Mouse (Mus musculus) liver (tissue): ENCODE measurements around the gene Tmco3.

ENCODE experiments used
- DNase-seq: peaks from one replicate; pipeline ENCODE4 v3.0.0-alpha.2; 2020; ENCODE audit warnings: mixed read lengths

Tmco3 gene

DNA sequence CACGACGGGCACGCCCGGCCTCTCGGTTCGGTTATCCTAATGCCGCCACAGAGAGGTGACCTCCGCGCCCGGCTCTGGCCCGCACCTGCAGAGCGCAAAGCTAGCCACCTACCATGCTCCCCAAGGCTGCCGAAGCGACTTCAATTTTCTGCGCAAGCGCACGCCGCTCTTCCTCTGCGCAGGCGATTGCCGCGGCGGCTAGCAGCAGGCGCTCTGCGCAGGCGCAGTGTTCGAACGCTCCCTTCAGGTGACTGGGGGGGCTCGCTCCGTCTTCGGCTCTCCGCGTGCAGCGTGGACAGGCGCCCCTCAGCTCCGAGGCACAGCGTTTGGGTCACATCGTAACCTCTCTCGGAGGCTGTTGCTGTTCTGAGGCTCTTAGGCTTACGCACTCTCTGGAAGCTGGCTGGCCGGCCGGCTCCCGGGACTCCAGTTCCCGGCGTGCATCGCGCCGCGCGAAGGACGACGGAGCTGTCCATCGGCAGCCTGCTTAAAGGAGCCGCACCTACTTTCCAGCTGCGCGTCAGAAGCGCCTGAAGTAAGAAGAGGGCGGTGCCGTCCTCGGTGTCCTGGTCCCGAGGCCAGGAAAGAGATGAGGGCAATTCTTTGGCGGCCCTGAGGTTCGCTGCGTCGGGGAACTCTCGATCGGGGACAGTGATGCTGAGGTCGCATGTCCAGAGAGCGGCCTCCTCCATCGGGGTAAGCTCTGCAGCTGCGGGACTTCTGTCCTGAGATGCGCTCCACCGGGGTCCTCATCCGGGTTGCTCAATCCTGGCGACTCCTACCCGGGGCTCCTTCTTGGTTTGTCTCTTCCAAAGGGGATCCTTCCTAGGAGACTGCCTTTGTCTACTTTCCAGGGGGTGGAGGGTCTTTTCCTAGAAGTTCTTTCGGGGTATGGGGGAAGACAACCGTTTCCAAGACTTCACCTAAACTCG is at the start of gene Tmco3, which contains the start of gene Dcun1d2:
TSS of gene Tmco3 (plus strand) at position 499 of the 932 bp plus-strand sequence.
TSS of gene Dcun1d2 (minus strand) at position 440 of the 932 bp plus-strand sequence.
- DNase-seq: peak; percentile 96

DNA sequence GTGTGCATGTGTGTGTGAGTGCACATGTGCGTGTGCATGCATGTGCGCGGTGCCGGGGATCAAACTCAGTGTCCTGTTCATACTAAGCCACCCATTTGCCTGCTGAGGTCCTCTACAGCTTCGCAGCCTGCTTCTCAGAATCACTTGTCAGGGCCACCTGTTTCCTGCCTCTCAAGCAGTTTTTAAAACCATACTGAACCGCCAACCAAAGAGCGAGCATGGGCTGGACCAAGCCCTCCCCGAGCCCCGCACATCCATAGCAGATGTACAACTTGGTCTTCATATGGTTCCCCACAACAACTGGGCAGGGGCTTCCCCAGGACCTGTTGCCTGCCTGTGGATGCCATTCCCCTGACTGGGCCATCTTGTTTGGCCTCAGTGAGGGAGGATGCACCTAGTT is 47.9 kb upstream of the Tmco3 start:
- DNase-seq: no peak

DNA sequence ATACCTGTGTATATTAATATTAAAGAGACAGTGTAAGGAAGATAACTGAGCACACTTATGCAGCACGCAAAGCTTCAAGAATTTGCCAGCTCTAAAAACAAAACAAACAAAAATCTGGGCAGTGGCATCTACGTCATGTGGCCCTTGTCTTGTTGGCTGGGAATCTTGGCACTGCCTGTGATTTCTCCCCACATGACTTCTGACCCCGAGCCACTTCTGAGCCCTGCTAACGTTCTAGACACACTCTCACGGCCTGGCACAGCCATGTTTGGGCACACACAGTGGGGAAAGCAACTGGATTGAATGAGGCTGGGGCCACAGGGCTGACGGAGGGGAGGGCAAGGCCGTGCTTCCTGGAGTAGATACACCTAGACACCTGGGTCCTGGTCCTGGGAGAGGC is 47.3 kb upstream of the Tmco3 start:
- no peak for DNase-seq

DNA sequence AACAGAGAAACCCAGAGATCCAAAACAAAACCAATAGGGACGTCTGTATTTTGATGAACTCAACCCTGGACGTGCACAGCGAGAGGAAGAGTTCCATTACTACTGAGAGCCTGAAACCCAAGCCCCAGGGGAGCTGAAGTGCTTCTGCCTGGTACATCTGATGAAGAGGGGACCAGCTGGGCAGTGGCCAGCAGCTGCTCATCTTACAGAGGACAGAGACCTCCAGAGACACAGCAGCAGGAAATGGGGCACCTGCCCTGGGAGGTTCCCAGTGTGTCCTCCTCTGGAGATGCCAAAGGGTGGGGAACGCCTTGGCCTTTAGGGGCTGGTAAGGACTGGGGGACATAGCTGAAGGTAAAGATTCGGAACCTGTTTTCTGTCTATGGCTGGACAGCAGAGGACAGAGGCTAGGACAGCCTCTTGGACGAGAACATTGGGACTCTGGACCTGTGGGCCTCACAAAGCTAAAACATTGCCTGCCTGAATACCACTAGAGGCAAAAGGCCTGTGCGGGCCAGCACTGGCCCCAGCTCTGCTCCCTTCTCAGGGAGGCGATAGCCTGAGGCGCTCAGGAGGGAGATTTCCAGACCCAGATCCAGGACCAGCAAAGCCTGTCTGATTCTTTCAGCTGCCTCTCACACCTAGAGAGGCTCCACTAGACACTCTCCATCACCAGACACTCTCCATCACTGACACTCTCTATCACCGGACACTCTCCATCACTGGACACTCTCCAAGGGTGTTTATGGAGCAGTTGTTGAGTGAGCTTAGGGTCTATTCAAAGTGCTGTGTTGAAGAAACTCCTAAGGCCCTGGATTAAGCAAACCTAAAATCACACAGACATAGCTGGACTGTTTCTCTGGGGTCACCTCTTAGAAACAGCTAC is 44.8 kb upstream of the Tmco3 start:
- no peak for DNase-seq

DNA sequence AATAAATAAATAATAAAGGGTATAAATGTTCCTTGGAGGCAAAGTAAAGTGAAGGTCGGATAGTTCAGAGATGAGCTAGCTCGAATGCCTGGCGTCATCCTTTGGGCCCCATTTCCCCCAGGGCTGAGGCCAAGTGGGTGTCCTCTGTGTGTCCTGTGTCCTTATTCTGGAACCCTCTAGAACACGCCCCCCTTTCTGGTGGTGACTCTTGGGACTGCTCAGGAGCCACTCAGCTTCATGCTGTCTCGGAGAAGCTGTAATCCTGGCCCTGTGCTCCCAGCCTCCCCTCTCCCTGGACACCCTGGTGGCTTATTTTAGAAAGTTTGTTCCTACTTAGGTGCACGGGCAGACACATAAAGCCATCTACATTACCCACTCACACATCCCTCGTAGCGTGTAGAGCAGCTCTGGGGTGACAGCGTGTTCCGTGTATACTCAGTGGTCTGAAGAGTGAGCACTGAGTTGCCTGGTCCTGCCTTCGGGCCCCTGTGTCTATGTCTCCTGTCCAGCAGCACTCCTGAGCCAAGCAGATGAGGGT is 43.6 kb upstream of the Tmco3 start:
- DNase-seq: no peak

DNA sequence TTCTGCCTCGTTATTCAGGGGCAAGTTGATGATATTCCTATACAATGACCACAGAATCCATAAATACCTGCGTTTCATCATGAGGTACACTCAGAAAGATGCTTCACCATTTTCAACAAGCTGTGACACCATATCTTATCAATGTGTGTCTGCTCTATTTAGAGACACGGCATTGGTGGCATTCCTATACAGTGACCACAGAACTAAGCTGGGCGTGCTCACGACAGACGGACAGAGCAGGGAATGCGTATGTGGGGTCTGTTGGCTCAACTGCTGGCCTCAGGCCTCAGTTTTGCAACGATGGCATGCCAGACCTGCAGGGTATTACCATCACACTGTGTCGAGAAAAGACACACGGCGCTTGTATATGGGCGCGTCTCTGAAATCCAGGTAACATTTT is 35.2 kb upstream of the Tmco3 start:
- no peak for DNase-seq

DNA sequence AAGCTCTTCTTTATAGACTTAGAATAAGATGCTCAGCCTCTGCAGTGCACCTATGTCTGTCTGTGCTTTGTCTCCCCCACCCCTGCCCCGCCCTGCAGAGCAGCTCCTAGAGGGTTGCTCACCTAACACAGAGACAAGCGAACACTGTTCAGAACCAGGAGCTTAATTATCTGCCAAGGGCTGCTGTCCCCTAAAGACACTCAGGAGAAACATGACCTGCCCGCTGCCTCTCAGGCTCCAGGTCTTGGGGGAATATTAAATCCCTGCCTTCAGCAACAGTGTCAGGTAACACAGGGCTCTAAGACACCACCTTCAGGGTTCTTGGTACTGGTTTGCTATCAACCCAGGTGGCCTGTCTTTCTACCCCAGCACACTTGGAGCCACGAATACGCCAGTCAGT is 34.6 kb upstream of the Tmco3 start:
- DNase-seq: no peak

DNA sequence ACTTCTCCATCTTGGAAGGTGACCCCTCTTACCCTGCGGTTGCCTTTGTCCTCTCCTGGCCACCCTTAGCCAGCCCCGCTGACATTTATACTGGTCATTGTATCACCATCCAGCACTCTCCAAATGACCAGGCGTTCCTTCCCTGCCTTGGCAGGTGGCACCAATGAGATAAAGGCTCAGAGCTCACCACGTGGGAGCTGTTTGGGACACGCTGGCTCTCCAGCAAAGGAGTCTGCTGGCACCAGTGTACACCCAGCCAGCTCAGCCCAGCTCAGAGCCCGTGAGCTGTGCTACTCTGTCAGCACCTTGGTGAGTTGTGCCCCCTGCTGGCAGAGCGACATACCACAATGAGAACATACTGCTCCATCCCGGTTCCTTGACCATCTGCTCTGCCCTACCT is 34.0 kb upstream of the Tmco3 start, which contains the start of gene Adprhl1:
TSS of gene Adprhl1 (minus strand) at position 144 of the 400 bp plus-strand sequence.
- DNase-seq: peak; percentile 77

DNA sequence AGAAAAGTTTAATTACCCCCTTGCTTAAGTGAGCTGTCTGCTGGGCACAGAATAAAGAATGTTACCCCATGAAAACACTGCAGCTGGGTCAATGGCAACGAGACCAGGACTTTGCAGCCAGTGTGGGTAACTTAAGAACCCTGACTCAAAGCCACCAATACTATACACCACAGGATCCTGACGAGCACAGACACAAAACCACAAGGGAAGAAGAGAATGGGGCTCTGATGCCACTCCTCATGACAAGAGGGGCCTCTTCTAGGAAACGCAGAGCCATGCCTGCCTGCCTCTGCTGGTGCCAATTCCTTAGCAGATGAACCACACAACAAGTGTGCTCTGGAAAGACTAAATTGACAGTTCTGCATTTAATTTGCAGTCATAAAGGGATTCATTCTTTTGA is 24.6 kb upstream of the Tmco3 start:
- peak; percentile 21 for DNase-seq

DNA sequence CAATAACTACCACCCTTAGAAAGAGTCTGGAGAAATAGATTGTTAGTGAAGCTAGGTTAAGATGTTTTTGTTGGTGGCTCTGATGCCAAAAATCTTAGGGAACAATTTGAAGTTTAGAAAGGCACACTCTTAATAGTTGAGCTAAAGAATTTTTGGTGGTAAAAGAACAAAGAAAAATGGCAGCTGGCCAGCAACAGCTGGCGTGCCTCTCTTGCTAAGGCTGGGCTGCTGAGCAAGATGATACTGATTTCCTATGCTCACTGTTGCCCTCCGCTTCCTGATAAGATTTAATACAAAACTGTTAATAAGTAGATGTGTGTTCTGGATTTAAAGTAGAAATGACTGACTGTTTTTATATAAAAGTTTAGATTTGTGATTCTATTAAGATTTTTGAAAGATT is 20.4 kb upstream of the Tmco3 start:
- no peak for DNase-seq

DNA sequence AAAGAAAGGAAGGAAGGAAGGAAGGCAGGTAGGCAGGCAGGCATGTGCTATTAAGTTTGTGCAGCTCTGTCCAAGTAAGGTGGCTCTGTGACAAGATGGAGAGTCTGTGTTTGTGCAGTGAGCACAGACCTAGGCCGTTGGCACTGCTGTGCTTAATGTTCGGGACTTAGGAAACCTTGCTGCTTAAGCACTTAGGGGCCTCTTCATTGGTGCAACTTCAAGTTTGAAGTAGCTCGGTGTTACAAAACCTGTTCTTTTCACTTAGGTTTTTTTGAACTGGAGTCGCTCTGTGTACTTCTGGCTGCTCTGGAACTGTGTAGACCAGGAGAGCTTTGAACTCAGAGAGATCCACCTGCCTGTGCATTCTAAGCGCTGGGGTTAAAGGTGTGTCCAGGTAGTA is 15.2 kb upstream of the Tmco3 start:
- no peak for DNase-seq

DNA sequence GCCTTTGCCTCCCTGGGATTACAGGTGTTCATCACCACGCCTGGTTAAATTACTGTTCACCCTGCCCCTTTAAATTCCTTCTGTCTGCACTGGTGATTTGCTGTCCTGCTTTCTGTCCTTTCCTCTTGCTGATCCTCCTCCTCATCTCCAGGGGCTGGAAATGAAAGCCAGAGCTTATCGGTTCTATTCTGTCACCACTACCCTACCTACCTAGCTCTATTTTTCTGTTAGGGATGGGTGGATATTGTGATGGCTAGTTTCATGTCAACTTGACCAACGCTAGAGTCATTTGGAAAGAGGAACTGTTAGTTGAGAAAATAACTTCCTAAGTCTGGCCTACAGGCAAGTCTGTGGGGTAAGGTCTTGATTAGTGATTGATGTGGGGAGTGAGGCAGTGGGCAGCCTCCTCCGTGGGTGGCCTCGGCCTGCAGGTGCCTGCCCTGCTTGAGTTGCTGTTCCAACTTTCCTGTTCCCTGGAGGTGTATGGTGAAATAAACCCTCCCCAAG is 11.0 kb upstream of the Tmco3 start:
- DNase-seq: no peak

DNA sequence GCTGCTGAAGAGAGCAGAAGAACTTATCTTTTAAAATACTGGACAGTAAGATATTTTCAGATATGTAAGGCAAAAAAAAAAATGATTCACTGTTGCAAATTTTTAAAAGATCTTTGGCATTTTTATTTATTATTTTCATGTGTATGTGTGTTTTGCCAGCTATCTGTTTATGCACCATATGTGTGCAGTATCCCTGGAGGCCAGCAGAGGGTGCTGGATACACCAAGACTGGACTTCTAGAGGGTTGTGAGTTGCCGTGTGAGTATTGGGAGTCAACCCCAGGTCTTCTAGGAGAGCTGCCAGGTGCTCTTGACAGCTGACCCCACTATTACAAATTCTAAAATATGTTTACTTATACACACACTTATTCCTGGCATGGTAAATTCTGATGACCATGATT is 4.8 kb upstream of the Tmco3 start:
- DNase-seq: no peak

DNA sequence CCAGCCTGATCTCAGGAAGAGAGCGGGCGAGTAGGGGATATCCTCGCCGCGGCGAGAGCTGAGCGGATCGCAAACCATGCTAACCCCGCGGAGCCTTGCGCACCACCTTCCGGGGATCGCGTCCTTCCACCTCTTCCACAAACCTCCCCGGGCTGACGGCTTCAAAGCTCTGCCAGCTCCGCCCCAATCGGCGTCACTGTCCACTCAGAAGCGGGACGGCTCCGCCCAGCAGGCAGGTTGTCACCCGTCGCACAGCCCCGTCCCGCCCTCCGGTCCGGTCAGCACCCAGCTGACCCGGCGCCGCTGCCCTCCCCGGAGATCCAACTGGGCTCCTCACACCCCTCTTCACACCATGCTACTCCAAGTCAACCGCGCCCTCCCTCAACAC is 692 bp upstream of the Tmco3 start:
- DNase-seq: peak; percentile 95

DNA sequence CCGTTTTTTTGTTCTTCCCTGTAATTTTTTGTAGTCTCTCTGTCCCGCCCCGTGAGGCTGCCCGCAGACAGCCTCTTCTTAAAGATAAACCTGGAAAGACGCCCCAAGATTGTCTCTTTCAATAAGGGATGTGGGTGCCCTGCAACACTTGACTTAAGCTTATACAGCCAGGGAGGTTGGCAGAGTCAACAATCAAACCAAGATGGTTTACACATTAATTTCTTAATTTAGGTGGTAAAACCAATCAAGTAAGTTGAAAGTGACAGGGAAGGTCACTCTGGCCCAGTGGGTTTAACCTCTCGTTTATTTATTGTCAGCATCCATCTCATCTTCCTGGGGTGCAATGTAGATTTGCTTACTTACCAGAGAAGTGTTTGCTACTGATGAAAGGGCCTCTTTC is 656 bp downstream of the Tmco3 start:
- DNase-seq: no peak

DNA sequence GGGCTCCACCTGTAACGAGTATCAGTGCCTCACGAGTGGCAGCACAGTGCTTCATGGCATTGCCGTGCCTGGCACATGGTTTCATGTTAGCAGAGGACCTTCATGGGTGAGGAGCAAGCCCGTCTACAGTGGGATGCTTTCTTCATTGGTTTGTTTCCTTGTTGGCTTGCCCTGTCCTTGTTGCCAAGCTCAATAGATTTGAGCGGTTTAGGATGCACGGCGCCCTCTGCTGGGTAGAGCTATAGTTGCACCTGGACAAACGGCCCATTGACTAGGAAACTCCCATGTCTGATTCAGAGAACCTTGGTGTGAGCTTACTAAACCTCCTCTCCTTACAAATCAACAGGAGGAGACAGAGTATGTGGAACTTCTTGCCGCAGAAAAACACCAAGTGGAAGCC is 4.4 kb downstream of the Tmco3 start:
- DNase-seq: peak; percentile 81

DNA sequence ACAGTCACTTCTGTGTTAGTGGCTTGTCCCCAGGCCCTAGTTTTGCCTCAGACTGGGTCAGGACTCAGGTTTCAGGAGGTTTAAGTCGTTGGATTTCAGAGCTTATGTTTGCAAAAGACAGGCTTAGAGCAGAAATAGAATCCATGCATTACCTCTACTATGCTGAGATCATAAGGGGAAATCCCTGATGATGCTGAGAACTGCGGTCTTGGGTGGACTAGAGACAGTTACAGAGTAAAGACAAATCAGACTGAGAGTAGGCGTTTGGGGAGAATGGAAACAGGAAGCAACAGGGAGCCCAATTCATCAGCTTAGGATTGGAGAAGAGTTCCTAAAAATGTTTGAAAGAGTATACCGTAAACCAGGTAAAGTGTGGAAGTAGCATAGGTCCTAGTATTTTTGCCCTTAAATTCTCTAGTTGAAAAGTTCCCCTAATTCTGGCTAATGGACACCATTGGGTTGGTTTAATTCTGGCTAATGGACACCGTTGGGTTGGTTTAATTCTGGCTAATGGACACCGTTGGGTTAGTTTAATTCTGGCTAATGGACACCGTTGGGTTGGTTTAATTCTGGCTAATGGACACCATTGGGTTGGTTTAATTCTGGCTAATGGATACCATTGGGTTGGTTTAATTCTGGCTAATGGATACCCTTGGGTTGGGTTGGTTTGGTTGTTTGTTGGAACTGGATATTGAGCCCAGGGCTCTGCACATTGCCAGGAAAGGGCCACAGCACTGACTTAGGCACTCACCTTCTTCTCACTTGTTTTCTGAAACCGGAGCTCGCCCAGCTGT is 5.9 kb downstream of the Tmco3 start:
- no peak for DNase-seq

DNA sequence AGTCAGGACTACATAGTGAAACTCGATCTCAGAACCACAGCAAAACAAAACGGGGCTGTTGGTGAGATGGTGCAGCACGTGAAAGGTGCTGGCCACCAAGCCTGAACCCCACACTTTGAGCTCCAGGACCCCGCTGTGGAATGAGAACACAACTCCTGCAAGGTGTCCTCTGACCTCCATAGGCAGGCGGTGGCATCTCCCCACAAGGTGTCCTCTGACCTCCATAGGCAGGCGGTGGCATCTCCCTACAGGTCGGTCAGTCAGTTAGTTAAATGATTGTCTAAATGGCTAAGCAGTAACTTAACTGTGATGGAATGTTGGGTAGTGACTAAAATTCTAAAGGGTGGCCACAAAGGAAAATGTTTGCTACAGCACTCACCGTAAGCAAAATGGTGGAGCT is 11.6 kb downstream of the Tmco3 start:
- DNase-seq: no peak

DNA sequence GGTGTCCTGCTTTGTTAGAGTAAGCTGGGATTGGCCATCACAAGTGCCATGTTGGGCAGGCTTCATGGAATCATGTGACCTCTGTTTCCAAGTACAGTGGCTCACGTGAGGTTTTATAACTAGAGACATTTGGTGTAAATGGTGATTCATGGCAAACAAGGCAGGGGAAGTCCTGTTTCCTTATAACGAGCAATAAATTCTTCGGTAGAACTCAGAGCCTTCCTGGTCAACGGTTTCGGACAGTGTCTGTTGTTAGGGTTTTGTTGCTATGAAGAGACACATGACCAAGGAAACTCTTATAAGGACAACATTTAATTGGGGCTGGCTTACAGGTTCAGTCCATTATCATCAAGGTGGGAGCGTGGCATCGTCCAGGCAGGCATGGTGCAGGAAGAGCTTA is 13.0 kb downstream of the Tmco3 start:
- DNase-seq: no peak

DNA sequence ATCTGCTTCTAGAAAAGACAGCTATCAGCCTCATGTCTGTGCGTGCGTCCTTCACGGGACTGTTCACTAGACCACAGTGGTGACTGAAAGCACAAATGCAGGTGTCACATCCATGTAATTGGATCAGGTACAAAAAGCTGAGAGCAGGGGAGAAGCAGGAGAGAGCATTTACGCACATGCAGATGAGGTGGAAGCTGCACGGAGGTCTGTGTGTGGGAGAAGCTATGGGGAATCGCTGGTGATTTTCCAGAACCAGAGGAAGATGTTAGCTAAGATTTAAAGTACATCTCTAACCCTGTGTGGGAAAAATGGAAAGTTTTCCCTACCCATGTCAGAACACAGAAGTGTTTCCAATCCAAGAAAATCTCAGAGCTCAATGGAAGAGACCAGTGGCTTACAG is 17.5 kb downstream of the Tmco3 start:
- DNase-seq: no peak

DNA sequence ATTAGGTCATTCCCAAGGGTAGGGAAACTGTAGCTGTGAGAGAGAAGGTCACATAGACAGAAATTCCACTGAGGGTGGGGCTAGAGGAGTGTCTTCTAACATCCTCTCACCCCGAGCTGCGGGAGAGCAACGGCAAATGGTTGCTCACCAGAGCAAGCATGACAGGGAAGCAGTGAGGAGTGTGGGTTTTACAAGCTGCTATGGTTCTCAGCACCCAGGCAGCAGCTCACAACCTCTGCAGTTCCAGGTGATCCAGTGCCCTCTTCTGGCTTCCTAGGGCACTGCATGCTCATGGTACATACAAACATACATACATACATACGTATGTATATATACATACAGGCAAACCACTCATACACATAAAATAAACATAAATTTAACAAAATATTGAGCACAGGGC is 17.9 kb downstream of the Tmco3 start:
- no peak for DNase-seq

DNA sequence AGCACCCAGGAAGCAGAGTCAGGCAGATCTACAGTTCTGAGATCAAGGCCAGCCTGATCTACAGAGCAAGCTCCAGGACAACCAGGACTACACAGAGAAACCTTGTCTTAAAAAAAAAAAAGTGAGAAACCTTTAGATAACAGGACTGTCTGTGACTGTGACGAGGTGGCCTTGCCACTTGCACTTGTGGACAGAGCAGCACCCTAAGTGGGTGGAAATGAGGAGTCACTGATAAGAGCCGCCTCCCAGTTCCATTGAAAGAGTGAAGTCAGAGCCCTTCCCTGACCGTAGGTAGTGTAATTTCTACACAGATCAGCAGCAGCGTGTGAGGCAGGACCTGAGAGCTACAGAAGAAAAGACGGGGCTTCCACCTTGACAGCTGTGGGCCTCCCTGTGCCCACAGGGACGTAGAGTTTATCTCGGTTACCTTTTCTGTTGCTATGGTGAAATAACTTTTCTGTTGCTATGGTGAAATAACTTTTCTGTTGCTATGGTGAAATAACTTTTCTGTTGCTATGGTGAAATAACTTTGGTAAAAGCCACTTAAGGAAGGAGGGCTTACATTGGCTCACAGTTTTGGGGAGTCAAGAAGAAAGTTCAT is 18.4 kb downstream of the Tmco3 start:
- DNase-seq: no peak
